Mouse (Mus musculus) liver, embryonic 12.5 days (tissue): ENCODE data around the gene Phf11a. TPM values are rescaled to one million over a fixed set of nuclear protein-coding genes. Genes with fewer than 3 reads are reported as not detected.
"Not testable (repeated sequence)": the region's sequence is repeated elsewhere in the genome, so short reads cannot be mapped to it uniquely, and the experiment has no call there.

Experiments used
- ATAC-seq: fragments of 200-750 bp; cut with Nextera tagmentation; 2 replicates; pipeline ENCODE4 v1.8.0; 2017; ENCODE audit warnings: moderate number of reproducible peaks, mild to moderate bottlenecking, moderate library complexity
- H3K27ac ChIP-seq: fragments of 300-500 bp; sonication (generic); 2 replicates; pipeline ENCODE4 v1.5.1; 2016; ENCODE audit warnings: mild to moderate bottlenecking
- H3K27me3 ChIP-seq: fragments of 300-500 bp; sonication (generic); replicated peaks from 2 replicates; pipeline ENCODE4 v1.6.1; 2016; ENCODE audit warnings: mild to moderate bottlenecking, moderate library complexity
- H3K36me3 ChIP-seq: fragments of 300-500 bp; sonication (generic); 2 replicates; pipeline ENCODE4 v1.6.1; 2016; ENCODE audit warnings: mild to moderate bottlenecking, moderate library complexity
- H3K4me1 ChIP-seq: fragments of 300-500 bp; sonication (generic); 2 replicates; pipeline ENCODE4 v1.6.1; 2016
- H3K4me2 ChIP-seq: fragments of 300-500 bp; sonication (generic); 2 replicates; pipeline ENCODE4 v1.6.1; 2016; ENCODE audit warnings: mild to moderate bottlenecking, moderate library complexity
- H3K4me3 ChIP-seq: fragments of 300-500 bp; sonication (generic); 2 replicates; pipeline ENCODE4 v1.5.1; 2016; ENCODE audit warnings: mild to moderate bottlenecking, moderate library complexity
- H3K9ac ChIP-seq: fragments of 300-500 bp; sonication (generic); 2 replicates; pipeline ENCODE4 v1.6.1; 2016; ENCODE audit warnings: mild to moderate bottlenecking, moderate library complexity
- H3K9me3 ChIP-seq: fragments of 300-500 bp; sonication (generic); replicated peaks from 2 replicates; pipeline ENCODE4 v1.6.1; 2016; ENCODE audit warnings: mild to moderate bottlenecking, moderate library complexity
- whole genome bisulfite sequencing: fragments of 180-500 bp; shearing (Covaris S2); methylation state at CpG from one replicate; pipeline ENCODE4 v1.1.7; 2016; ENCODE audit not compliant: insufficient replicate concordance; 5-methylcytosine and 5-hydroxymethylcytosine counted together
- polyA plus RNA-seq: library from polyadenylated mRNA; unstranded; fragments of >200 nt; fragmentation: Nextera tagmentation; extraction: Ambion mirVana; gene quantifications from 2 replicates; pipeline ENCODE4 v1.2.1, GENCODE M21; 2016

Phf11a gene
- polyA plus RNA-seq: not detected in 2 replicates

DNA sequence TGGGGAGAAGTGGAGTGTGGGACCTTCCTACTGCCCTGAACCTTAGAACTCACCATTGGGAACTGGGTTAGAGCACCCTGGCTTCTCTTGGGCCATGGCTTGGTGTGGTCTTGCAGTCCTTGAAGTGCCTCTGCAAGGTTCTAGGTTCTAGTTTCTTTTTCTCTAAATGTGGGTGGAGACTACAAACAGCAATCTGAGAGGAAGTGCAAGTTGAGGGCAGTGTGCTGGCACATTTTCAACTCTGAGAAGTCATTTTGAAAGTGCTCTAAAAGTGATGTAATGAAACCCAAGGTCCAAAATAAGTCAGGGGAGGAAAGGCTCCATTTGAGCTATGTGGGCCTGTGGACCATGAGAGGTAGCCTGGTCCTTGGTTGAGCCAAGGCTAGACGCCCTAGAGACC is at the start of gene Phf11a:
TSS of gene Phf11a (minus strand) at position 132 of the 400 bp plus-strand sequence.
- not testable (repeated sequence) for ATAC-seq

GRCm38 (mm10) chr14:59341189-59341588 is 43.9 kb upstream of the Phf11a start, which contains the start of gene Phf11b:
Gene Phf11b (minus strand): TSS chr14:59341351.
- H3K9me3 ChIP-seq, H3K4me3 ChIP-seq, H3K36me3 ChIP-seq, H3K27ac ChIP-seq, H3K9ac ChIP-seq, H3K4me2 ChIP-seq, ATAC-seq, H3K27me3 ChIP-seq, H3K4me1 ChIP-seq: not testable (repeated sequence)
- WGBS: 44% methylated on average over 1 of the region's 1 CpGs

More for the DNA sequence above, at the start of gene Phf11a:
- WGBS: 40% methylated on average over 1 of the region's 1 CpGs
- not testable (repeated sequence) for H3K27ac ChIP-seq, H3K4me2 ChIP-seq, H3K4me3 ChIP-seq, H3K27me3 ChIP-seq, H3K9ac ChIP-seq, H3K9me3 ChIP-seq, H3K4me1 ChIP-seq, H3K36me3 ChIP-seq

GRCm38 (mm10) chr14:59339541-59339940 is 42.2 kb upstream of the Phf11a start:
- Histone ChIP-seq H3K4me3 (no peak overlapping the region), H3K27ac (no peak overlapping the region), H3K4me2 (no peak overlapping the region), H3K27me3 (no peaks in the 10 kb centered on the region), H3K9ac (no peak overlapping the region), H3K4me1 (no peaks in the 10 kb centered on the region), H3K36me3 (no peaks in the 10 kb centered on the region), H3K9me3 (no peaks in the 10 kb centered on the region)
- 100% methylated on average over 1 of the region's 1 CpGs for WGBS
- no peak for ATAC-seq

DNA sequence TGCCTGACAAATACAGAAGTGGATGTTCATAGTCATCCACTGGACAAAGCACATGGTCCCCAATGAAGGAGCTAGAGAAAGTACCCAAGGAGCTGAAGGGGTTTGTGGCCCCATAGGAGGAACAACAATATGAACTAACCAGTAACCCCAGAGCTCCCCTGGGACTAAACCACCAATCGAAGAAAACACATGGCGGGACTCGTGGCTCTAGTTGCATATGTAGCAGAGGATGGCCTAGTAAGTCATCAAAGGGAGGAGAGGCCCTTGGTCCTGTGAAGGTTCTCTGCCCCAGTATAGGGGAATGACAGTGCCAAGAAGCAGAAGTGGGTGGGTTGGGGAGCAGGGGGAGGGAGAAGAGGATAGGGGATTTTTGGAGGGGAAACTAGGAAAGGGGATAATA is 38.7 kb upstream of the Phf11a start:
- H3K4me3 ChIP-seq, ATAC-seq, H3K36me3 ChIP-seq, H3K27ac ChIP-seq, H3K9ac ChIP-seq, H3K27me3 ChIP-seq, H3K9me3 ChIP-seq, H3K4me1 ChIP-seq, H3K4me2 ChIP-seq: not testable (repeated sequence)
- 72% methylated on average over 3 of the region's 3 CpGs for WGBS

DNA sequence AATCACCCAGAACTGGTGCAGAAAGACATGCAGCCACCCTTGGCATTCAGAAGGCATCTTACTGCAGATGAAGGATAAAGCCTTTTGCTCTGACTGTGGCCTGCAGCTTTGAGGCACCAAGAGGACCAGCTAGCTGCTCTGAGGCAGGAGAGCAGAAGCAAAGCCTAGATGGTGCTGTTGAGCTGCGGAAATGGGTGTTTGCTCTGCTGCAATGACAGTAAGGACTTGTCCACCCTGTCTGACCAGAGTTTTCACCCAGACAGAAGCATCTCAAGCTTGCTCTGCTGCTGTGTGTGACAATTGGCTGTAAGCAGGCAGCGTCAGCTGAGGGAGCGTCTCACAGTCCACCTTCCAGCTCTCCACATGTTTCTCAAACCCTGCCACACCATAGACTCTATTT is 33.2 kb upstream of the Phf11a start:
- H3K4me2 ChIP-seq, H3K4me3 ChIP-seq, H3K36me3 ChIP-seq, H3K27ac ChIP-seq, H3K9ac ChIP-seq, ATAC-seq, H3K9me3 ChIP-seq, H3K27me3 ChIP-seq, H3K4me1 ChIP-seq: not testable (repeated sequence)
- 31% methylated on average over 3 of the region's 3 CpGs for WGBS

DNA sequence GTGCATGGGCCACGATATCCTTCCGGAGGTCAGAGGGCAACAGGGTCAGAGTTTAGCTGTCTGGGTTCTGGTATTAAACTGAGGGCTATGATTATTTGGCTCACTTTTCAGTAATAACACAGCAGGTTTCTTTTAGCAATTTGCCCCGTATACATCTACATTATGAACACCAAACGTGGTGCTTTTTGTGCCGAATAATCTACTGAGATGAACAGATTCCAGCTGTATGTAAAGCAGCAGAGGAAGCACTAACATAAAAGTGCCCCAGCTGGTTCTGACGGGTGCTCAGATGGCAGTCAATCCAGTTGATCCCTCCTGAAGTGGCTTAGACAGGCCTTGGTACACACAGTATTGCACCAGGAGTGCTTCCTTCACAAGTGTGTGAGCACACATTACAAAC is 22.6 kb upstream of the Phf11a start:
- whole genome bisulfite sequencing: 73% methylated on average over 6 of the region's 6 CpGs

GRCm38 (mm10) chr14:59319036-59319435 is 21.7 kb upstream of the Phf11a start:
- not testable (repeated sequence) for H3K27me3 ChIP-seq, H3K36me3 ChIP-seq, H3K4me1 ChIP-seq, ATAC-seq, H3K4me2 ChIP-seq, H3K27ac ChIP-seq, H3K4me3 ChIP-seq, H3K9ac ChIP-seq, H3K9me3 ChIP-seq
- WGBS: 75% methylated on average over 3 of the region's 3 CpGs

More for the DNA sequence above, 22.6 kb upstream of the Phf11a start:
- H3K36me3 ChIP-seq, H3K27ac ChIP-seq, ATAC-seq, H3K9me3 ChIP-seq, H3K9ac ChIP-seq, H3K4me1 ChIP-seq, H3K4me3 ChIP-seq, H3K27me3 ChIP-seq, H3K4me2 ChIP-seq: not testable (repeated sequence)

GRCm38 (mm10) chr14:59291769-59292168 is 5.6 kb downstream of the Phf11a start:
- ATAC-seq, H3K36me3 ChIP-seq, H3K4me1 ChIP-seq, H3K27ac ChIP-seq, H3K27me3 ChIP-seq, H3K9ac ChIP-seq, H3K4me2 ChIP-seq, H3K9me3 ChIP-seq, H3K4me3 ChIP-seq: not testable (repeated sequence)

DNA sequence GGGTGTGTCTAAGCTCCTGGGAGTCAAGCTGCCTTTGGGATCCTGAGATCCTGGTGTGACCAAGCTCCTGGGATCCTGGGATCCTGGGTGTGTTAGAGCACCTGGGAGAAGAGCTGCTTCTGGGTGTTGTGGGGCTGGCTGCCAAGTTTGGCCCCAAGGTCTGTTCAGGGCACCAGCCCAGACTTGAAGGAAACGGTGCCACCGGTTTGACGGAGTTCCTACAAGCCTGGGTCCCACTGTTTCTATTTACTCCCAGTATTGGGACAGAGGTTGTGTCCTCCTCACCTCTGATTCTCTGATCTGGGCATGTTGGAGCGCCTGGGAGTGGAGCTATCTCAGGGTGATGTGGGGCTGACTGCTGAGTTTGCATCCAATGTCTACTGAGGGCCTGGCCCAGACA is 22.4 kb downstream of the Phf11a start:
- not testable (repeated sequence) for H3K36me3 ChIP-seq, H3K4me2 ChIP-seq, ATAC-seq, H3K9ac ChIP-seq, H3K4me3 ChIP-seq, H3K27me3 ChIP-seq, H3K9me3 ChIP-seq, H3K4me1 ChIP-seq, H3K27ac ChIP-seq
- 68% methylated on average over 4 of the region's 4 CpGs for whole genome bisulfite sequencing

GRCm38 (mm10) chr14:59260056-59260455 is 37.3 kb downstream of the Phf11a start, which contains the start of gene Gm6904:
Gene Gm6904 (minus strand): TSS chr14:59260216.
- no peaks in the 10 kb centered on the region for H3K36me3 ChIP-seq
- H3K27ac ChIP-seq: no peak within 1 kb of the TSS
- no peaks in the 10 kb centered on the region for H3K4me1 ChIP-seq
- ATAC-seq: no peak
- no peak within 1 kb of the TSS for H3K9ac ChIP-seq
- H3K4me2 ChIP-seq: no peak within 1 kb of the TSS
- 33% methylated on average over 3 of the region's 3 CpGs for WGBS
- no peaks in the 10 kb centered on the region for H3K9me3 ChIP-seq
- H3K4me3 ChIP-seq: no peak within 1 kb of the TSS
- H3K27me3 ChIP-seq: no peaks in the 10 kb centered on the region

DNA sequence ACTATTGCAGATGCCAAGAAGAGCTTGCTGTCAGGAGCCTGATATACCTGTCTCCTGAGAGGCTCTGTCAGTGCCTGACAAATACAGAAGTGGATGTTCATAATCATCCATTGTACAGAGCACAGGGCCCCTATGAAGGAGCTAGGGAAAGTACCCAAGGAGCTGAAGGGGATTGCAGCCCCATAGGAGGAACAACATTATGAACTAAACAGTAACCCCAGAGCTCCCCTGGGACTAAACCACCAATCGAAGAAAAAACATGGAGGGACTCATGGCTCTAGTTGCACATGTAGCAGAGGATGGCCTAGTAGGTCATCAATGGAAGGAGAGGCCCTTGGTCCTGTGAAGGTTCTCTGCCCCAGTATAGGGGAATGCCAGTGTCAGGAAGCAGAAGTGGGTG is 41.5 kb downstream of the Phf11a start:
- H3K4me2 ChIP-seq, H3K4me1 ChIP-seq, H3K36me3 ChIP-seq, H3K27me3 ChIP-seq, H3K9me3 ChIP-seq, H3K9ac ChIP-seq, H3K27ac ChIP-seq, H3K4me3 ChIP-seq, ATAC-seq: not testable (repeated sequence)
- WGBS: 60% methylated on average over 1 of the region's 1 CpGs

DNA sequence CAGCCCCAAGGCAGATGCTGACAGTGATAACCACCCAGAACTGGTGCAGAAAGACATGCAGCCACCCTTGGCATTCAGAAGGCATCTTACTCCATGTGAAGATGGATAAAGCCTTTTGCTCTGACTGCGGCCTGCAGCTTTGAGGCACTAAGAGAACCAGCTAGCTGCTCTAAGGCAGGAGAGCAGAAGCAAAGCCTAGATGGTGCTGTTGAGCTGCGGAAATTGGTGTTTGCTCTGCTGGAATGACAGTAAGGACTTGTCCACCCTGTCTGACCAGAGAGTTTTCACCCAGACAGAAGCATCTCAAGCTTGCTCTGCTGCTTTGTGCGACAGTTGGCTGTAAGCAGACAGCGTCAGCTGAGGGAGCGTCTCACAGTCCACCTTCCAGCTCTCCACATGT is 47.0 kb downstream of the Phf11a start:
- 62% methylated on average over 5 of the region's 5 CpGs for WGBS
- H3K36me3 ChIP-seq, H3K27ac ChIP-seq, H3K9ac ChIP-seq, ATAC-seq, H3K4me3 ChIP-seq, H3K4me1 ChIP-seq, H3K9me3 ChIP-seq, H3K4me2 ChIP-seq, H3K27me3 ChIP-seq: not testable (repeated sequence)

DNA sequence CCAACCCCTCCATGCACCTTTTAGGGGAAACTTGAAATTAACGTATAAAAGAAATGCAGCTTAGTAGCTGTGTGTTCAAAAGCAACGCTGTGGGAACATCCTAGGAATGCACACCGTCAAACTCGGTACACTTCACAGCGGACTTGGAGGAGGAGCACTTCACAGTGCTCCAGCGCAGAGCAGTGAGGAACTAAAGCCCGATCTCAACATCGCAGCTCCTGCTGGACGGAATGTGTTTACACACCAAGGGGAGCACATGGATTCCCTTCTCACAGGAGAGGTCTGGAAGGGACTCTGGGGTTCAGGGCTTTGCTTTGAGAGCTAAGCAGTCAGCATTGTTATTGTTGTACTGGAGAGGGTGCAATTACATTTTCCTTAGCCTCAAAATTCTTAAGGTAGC is 63.7 kb downstream of the Phf11a start:
- Histone ChIP-seq H3K9ac (no peak overlapping the region), H3K4me1 (no peaks in the 10 kb centered on the region), H3K27me3 (no peaks in the 10 kb centered on the region), H3K27ac (no peak overlapping the region), H3K36me3 (peaks cover 78% of the 10 kb centered on the region), H3K4me3 (no peak overlapping the region), H3K9me3 (no peaks in the 10 kb centered on the region), H3K4me2 (no peak overlapping the region)
- WGBS: 84% methylated on average over 9 of the region's 9 CpGs
- no peak for ATAC-seq
